Mouse (Mus musculus) brain, adult 2 months (tissue): ENCODE data around the gene Sh3rf1.

Experiments
- DNase-seq: peaks from one replicate; pipeline ENCODE4 v3.0.0; 2011; ENCODE audit warnings: low read depth, low spot score

Sh3rf1 gene

DNA sequence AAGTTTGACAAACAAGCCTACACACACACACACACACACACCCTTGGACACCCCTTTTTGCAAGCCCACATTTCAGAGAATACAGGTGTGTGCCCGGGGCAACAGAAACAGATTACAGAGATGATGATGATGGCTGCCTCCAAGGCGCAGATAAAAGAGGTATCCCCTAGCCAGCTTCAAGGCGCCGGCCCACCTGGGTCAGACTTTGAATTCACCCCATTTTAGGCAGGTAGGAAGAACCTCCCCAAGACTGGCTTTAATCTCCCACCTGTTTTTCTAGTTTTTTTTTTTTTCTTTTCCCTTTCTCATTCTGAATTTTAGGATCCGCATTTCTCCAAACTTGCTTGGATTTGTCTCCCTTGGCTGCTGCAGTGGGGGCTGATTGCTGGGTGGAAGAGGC lies 389 bp upstream of the Sh3rf1 start:
- no peak for DNase-seq

DNA sequence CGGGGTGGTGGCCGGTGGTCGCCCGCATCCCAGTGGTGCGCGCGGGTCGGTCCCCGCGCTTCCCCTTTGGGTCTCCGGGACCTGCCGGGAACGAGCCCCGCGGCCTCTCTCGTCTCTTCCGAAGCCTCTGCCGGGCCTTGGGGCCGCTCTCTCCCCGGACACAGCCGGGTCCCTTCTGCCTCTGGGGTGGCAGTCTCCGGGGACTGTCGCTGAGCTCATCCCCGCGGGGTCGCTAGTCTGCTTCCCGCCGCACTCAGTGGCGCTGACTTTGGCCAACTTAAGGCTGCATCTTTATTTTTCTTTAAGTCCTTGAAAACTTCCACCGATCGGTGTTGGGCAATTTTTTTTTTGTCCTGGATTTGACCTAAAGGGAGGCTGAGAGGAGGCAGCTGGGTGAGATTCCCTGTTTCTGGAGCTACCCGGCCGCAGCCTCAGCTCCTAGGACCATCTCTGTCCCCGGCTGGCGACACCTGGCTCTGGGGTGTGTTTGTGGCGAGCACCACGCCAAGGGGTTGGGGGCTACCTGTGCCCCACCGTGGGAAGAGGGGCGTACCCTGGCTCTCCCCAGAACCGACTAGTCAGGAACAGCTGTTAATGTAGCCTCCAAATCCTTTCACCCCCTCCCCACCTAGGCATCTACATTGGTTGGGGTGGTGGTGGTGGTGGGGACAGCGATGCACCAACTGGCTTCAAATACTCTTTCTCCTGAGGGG lies 864 bp downstream of the Sh3rf1 start:
- DNase-seq, result peak; percentile 58

GRCm38 (mm10) chr8:61225581-61226395 lies 2.1 kb downstream of the Sh3rf1 start:
- DNase-seq, result no peak

DNA sequence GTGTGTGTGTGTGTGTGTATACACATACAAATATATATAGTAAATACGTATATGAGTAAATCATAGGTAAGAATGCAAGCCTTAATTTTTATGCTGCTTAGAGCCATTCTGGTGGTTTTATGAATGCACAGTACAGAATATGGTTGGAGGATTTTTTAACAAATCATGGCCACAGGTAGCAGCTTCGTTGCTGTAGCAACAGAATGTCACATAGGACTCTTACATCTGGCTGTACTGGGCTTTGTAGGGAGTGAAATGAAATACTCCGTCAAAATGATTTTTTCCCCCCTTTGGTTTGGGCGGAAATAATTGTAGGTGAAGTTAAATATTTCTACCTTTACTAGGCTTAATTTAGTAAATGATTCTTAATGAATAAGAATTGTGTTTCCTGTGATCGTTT lies 3.0 kb downstream of the Sh3rf1 start:
- no peak for DNase-seq

GRCm38 (mm10) chr8:61228678-61229077 lies 5.0 kb downstream of the Sh3rf1 start:
- no peak for DNase-seq

GRCm38 (mm10) chr8:61229511-61230195 lies 6.0 kb downstream of the Sh3rf1 start:
- no peak for DNase-seq

DNA sequence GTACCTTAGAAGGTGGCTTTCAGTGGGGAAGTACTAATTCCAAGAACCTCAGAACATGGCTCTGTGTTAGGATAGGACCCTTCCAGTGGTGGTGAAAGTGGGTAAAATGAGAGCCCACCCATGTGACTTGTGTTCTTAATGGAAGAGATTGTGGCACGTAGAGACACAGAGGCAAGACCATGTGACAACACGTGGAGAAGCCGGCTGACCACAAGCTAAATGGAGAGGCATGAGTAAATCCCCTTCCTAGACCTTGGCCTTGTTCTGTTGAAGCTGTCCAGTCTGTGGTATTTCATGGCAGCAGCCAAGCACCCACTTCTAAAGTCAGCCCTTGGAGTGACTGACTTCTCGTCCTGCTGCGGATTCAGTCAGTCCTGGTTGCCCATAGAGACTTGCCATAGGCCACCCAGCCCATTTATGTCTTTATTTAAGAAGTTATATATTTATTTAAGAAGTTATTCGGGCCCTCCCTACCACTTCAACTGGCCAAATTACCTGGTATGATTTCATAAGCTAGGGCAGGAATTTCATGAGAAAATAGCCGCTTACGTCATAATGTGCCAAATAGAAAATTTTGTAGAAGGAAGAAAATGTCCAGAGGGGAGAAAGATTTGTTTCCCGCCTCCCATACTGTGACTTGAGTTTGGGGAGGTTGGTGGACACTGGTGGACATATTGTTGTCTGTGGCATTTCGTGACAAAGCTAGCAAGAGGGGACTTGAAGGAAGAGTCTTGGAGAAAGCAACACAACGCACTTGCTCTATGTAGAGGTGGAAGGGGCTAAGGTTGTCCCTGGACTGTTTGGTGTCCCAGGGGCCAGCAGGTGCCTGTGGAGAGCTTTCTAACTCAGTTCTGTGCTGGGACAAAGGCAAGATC lies 7.4 kb downstream of the Sh3rf1 start:
- DNase-seq, result no peak

- no peak for DNase-seq
These were observed 11.8 kb downstream of the Sh3rf1 start for GRCm38 (mm10) chr8:61235499-61235898.

DNA sequence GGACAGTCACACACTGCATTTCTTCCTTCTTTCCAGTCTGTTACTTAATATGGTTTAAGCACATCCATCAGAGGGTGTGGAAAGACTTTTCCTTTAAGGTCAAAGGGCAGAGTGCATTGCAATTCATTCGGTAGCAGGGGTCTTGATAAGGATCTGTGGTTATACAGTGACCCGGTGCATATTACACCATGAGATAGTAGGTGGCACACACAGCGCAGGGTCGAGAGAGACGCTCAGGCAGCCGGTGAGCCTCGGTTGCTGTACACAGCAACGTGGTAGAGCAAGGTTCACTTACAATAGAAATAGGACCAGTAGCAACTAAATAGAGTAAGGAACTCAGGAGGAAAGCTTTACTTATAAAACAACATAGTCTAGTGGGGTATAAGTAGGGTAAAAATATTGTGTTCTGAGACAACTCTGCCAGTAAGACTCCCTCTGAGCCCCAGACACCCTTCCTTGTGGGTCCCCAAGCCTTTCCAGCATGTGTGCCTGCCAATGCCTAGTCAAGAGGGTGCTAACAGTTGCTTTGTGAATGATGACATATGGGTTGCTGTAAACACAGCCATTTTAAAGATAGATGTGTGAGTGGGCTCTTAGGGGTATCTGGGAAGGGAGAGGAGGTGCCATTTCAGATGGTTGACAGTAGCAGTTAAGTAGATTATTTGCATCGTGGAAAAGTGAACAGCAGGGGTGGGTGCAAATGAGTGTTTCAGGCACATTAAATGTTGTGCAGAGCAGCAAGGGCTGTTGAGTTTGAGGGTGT lies 13.0 kb downstream of the Sh3rf1 start:
- DNase-seq, result peak; percentile 69

DNA sequence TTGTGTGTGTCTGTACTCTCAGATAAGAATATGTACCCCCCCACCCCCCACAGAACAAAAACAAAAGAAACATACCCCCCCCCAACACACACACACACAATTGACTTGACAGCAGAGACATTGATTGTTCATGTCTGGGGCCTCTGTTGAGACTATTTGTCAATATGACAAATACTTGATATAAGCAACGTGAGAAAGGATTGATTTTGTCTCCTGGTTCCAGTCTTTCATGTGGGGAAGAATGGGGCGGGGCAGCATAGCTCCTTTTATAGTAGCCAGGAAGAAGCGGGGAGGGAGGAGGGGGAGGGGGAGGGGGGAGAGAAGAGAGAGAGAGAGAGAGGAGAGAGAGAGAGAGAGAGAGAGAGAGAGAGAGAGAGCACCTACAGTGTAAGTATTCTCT lies 15.9 kb downstream of the Sh3rf1 start:
- no peak for DNase-seq

GRCm38 (mm10) chr8:61241229-61241628 lies 17.6 kb downstream of the Sh3rf1 start:
- DNase-seq, result no peak

DNA sequence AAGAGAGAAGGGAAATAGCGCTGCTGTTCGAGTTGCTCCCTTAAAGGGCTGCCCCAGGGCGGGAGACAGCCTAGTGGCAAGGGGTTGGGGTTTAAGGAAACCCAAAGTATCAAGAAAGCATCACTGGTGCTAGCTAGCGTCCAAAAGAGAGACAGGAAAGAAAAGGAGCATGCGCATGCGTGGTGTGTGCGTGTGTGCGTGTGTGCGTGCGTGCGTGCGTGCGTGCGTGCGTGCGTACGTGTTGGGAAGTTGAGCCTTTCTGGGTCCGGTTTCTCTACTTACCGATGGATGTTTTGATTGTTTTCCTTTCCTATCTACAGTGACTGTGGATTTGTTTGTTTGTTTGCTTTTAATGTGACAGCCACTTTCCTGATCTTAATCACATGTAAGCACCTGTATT lies 19.2 kb downstream of the Sh3rf1 start:
- DNase-seq, result no peak

DNA sequence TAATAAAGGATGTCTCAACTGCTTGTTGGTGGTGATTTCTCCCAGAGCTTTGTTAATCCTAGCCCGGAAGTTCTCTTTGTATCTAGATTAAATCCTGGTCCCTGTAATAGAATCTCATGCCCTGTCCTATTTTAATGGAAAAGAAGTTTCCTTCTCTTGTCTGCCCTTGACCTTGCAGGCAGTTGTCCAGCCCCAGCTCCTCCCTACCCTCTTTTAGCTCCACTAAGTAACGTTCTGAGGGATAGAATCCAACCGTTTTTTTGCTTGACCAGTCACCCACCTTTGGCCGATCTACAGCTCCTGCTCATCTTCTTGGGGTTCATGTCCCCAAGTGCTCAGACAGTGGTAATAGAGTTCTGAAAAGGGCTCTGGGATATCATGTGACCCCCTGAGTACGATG lies 19.8 kb downstream of the Sh3rf1 start:
- no peak for DNase-seq

GRCm38 (mm10) chr8:61244157-61244556 lies 20.5 kb downstream of the Sh3rf1 start:
- DNase-seq, result no peak

DNA sequence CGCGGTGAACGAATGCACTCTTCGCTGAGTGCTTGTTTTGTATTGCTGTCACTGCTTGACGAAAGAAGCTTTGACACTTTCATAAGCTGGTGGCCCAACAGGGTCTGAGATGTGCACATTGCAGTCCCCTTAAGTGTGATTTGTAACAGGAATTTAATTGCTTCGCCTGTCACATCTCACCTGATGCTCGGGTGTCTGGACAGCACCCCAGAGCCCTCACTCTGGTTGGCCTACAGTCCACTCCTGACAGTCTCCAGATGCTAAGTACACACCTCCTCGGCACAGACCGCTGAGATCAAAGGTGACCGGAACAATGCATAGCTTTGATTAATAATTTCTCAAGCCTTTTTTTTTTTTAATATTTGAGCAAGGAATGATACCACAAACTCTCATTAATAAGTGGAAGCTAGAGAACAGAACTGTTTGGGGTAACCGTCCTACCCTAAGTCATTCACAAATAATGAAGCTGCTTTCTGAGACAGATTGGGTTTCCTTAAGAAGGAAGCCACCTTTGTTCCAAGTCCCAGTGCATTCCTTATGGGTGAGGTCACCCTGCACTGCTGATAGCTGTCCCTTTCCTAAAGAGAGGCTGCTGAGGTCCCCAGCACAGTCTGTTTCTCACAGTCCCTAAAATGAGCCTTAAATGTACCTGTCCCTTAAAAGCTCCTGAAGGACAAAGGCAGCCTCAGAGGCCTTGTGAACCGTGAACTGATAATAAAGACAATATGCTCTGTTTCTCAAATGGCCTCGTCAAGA lies 23.8 kb downstream of the Sh3rf1 start:
- no peak for DNase-seq

DNA sequence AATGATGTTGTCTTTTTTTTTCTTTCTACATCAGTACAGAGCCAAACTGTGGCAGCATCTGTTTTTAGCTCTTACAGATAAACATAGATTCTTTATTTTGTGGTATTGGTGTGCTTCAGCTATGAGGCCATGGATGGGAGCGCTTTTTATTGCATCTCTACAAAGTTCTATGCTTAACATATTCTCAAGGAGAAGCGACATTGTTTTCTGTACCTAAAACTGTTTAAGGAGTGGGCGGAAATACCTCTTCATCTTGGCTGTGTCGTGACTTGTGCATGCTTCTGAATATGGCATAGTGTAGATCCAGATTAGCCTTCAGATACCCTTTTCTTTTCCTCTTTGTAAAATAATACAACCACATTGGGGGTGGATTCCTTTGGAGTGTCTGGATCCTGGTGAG lies 25.8 kb downstream of the Sh3rf1 start:
- peak; percentile 48 for DNase-seq

DNA sequence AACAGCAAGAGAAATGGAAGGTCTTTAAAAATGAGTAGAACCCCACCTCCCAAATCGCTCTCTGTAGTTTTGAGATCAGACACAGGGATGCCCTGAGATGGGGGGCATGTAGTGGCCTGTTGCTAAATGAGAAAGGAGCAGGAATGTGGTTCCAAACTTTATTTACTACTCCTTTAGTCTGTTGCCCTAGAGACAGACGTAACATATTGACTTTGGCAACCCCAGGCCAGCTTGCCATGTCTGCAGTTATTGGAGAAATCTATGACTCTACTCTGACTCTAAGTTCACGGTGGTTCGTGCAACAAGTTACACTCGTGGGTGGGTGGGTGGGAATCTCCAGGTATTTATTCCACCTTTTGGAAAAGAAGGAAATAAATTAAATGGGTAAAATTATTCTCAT lies 30.5 kb downstream of the Sh3rf1 start:
- no peak for DNase-seq

DNA sequence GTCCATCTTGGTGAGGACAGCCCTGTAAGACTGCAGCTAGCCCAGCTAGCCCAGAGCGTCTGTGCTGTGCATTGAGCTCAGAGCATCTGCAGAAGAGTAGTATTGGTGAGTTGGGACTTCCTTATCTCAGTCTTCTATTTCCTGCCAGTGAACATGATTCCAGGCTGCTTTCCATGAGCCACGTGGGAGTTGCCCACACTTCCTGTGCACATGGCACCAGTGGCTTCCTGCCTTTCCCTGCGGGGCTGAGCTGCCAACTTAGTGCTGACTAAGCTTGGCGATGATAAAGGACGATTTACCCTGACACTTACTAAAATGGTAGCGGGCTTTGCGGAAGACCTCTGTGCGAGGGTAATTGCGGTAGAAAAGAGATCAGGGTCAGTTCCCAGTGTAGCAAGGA lies 35.2 kb downstream of the Sh3rf1 start:
- peak; percentile 86 for DNase-seq

DNA sequence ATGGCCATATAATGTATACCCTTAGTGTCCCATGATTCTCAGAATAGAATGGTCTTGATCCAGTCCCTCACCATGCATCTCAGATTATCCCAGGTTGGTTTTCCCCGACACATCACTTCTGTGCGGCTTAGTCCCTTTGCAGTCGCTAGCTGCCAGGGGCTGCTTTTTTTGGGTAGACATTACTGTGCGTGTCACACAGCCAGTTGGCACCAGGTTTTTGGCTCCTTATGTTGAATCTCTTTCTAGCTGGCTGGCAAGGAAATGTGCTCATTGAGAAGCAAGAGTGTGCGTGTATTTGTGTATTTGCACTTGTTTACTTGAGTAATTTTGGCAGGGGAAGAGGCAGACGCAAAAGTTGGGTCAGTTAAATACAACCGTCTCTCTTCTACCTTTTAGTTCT lies 35.9 kb downstream of the Sh3rf1 start:
- peak; percentile 87 for DNase-seq

DNA sequence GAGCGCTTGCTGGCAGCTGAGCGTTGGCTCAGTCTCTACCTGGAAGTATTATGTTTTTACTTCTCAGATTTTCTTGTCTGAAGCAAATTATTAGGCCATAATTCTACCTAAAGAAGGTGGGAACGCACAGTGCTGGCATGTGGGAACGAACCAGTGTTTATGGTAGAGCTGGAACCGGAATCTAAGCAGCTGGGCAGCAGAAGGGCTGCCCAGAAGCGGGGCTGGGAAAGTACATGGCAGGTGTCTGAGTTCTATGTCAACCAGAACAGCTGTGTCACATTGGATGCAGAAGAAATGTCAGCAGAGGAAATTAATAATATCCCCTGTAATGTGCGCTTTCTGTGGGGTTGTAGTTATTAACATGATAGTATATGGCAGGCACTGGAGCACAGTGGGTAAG lies 36.9 kb downstream of the Sh3rf1 start:
- no peak for DNase-seq
